Mouse (Mus musculus) cerebellum, postnatal 4 days (tissue): ENCODE measurements at regions not wholly inside any gene's neighbourhood (a gene's known extent, or its start where the extent isn't known, plus 50 kb on each side); places are given as distances from the start of the nearest gene placed in this dataset.
"Not testable (repeated sequence)": the region's sequence is repeated elsewhere in the genome, so short reads cannot be mapped to it uniquely, and the experiment has no call there.

Experiments
- DNase-seq, 2 experiments: peaks; one replicate each; pipeline ENCODE4 v3.0.0; 2022; ENCODE audit warnings: low spot score in 2 of 2, mixed read lengths in 1 of 2

DNA sequence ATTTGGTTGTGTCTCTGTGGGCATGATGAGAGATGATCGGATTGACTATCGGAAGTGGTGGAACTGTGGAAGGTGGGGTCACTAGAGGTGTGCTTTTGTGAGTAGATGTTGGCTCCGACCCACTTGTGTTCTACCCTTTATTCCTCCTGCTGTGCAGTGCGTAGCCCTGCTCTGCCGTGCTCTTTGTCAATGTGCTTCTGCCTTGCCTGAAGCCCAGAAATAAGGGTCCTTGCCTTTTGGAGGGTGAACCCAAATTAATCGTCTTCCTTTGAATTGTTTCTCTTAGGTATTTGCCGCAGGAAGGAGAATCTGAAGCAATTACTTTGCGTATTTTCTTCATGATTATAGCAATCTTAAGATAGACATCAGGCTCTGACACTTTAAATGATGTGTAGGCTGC, 421.6 kb upstream of the Zfp507 start:
- DNase-seq: no peak

- no peak for DNase-seq
Observed at GRCm38 (mm10) chr7:36218386-36218785, 415.6 kb upstream of the Zfp507 start.

DNA sequence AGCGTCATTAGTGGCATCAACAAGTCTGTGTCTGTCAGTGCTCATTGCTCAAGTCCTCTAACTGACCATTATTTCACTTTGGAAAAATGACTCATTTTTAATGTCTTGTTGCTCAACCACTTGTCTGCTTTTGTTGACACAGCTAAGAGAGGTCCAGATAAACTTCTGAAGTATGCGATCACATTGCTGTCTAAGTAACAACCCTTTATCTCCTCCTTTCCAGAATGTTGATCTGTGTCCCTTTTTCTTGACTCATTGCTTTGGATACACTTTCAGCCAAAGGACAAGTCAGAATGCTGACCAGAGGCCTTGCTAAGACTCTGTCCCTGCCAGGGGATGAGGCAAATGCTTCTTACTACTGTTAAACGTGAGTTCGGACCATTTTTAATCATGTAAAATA, 407.2 kb upstream of the Zfp507 start:
- DNase-seq: no peak

- peak in 1 of 2 experiments; percentile 20 for DNase-seq
Observed at GRCm38 (mm10) chr7:36207525-36208260, 404.9 kb upstream of the Zfp507 start.

DNA sequence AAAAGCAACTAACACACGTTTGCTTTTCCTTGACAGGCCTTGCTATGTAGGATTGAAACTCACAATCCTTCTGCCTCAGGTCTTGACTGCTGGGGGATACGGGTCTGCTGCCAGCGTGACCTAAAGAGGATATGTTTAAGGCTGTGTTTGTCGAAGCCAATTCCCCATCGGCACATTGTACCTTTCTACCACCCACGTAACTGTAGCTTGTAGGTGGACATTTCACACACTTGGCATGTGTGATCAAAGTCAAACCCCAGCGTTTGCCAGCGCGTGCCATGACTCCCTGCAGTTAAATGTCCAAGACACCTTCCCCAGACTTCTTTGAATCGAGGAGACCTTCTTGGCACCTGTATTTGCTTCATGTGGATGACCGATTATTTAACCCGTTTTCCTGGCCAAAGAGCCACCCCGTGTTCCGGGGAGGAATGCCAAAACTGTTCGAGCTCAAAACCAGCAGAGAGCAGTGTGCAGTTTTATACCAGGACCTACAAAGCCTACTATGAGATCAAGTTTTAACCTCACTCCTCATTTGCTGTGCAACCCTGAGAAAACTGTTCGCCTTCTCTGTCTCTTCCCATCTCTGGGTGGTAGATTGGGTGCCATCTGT, 395.4 kb upstream of the Zfp507 start:
- no peak for DNase-seq

DNA sequence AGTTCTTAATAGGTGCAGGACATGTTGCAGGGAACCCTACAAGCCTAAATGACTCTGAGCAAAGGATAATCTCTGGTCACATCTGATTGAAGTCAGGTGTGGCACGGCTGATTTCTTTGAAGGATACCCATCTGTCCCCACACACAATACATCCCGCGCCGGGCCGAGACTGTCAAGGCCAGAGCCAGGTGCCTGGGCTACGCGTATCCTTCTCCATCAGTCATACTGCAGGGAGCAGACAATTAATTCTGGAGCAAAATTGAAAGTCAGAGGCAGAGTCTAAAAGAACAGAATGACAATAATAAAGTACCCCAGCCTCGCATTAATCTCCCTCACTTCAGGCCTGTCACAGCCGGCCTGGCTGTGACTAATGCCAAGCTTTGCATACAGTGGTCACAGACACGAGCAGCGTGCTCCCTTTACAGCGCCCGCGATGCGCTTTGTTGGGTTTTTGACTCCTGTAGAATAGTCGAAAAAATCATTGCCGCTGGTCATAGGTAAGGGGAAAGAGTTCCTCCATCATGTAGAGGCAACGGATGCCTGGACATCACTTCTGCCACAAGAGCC, 393.4 kb upstream of the Zfp507 start:
- no peak for DNase-seq

- no peak for DNase-seq
Observed at GRCm38 (mm10) chr7:36192645-36193044, 389.8 kb upstream of the Zfp507 start.

GRCm38 (mm10) chr7:36177947-36178346, 375.1 kb upstream of the Zfp507 start:
- no peak for DNase-seq

GRCm38 (mm10) chr7:36175296-36175695, 372.5 kb upstream of the Zfp507 start:
- no peak for DNase-seq

GRCm38 (mm10) chr7:36172511-36172910, 369.7 kb upstream of the Zfp507 start:
- DNase-seq: not testable (repeated sequence)

- DNase-seq: no peak
Observed at GRCm38 (mm10) chr7:36157270-36157945, 354.6 kb upstream of the Zfp507 start.

GRCm38 (mm10) chr7:36156595-36156994, 353.8 kb upstream of the Zfp507 start:
- DNase-seq: no peak

DNA sequence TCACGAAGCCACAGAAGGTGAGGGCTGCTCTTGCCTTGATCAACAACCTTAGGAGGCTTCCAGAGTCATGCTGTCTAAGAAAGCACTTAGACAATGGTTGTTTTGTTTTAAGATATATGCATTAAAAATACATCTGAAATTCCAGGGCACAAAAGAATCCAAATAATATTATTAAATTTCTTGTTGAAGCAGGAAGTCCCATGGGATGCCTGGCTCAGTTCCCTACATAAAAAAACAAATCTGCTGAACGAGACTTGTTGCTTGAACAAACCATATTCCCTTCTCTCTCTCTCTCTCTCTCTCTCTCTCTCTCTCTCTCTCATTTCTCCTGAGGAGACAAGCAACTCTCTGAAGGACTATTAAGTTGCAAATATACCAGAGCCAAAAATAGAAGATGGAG, 352.8 kb upstream of the Zfp507 start:
- no peak for DNase-seq

DNA sequence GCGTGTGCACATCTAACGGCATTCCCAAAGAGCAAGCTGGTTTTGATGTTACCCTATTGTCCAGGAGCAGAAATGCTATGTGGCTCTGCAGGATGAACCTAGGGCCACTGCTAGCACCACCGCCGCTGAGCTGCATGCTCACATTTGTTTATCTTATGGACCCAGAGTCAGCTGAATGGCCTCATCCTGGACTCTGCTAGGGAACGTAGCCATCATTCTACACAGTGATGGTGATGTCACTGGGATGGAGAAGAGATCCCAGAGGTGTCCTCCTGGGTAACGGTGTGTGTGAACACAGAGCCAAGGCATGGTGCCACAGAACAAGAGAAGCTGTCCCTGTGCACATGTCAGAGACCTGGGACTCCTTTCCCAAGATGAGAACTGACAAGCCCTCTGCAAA, 352.4 kb upstream of the Zfp507 start:
- DNase-seq: no peak

DNA sequence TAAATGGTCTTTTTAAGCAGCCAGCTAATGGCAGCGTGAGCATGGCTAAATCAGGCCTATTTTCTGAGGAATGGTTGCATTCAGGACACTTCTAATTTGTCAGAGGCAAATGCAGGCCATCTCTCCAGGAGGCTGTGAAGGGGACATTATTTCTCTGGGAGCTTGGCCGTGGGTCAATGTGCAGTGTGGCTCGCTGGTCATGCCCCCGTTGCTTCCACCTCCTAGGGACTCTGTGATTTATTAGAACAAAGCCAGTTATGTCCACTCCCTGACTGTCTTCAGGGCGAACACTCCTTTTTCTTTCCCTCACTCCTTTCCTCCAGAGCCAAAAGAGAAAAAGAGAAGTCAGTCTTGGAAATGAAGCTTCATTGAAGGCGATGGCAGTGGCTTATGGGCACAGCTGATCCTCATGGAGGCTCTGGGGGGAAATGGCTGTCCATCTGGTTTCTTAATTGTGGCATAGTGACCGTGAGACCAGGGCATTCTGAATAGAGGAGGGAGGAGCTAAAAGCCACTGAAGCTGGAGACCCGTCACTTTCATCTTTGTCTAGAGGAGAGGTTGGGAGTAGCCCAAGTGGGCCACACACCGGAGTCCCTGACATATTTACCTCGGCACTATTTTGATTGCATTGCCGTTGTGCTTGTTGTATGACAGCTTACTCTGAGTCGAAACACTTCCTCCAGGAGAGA, 348.2 kb upstream of the Zfp507 start:
- DNase-seq: no peak

DNA sequence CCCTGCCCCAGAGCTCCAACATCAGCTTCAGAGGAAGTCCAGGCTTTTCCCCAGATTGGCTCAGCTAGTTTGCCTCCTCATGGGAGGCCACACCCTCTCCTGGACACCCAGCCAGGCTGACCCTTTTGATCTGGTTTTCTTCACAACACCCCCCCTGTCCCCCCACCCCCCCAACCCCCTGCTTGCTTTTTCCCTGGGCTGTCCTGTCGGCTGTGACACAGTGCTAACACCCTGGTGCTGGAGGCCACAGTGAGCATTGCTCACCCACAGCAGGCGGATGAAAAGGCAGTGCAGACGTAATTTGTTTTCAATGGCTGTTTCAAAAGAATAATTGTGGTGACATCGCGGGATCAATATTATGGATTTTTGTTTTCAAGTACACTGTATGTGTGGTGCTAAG, 333.8 kb upstream of the Zfp507 start:
- no peak for DNase-seq

- DNase-seq: no peak
Observed at GRCm38 (mm10) chr7:36134557-36134956, 331.8 kb upstream of the Zfp507 start.

GRCm38 (mm10) chr7:36133658-36134143, 330.9 kb upstream of the Zfp507 start:
- DNase-seq: no peak

GRCm38 (mm10) chr7:36133026-36133425, 330.2 kb upstream of the Zfp507 start:
- DNase-seq: no peak

GRCm38 (mm10) chr7:36132569-36132968, 329.8 kb upstream of the Zfp507 start:
- DNase-seq: peak in 1 of 2 experiments; percentile 17

GRCm38 (mm10) chr7:36097054-36097453, 294.3 kb upstream of the Zfp507 start:
- no peak for DNase-seq
